8 mouse cellular contexts compared by ENCODE assay signal in genomic region chr11:31769804-31770654, GRCm38 (mm10).
DNase-seq lines count a peak whose midpoint lies in the region.

No protein-coding gene starts in this region.

- DNase-seq in ovary, postnatal 36 days (ENCODE audit: low spot score): peak; percentile 54
- no peak for DNase-seq in ovary, postnatal 10 days (ENCODE audit: low spot score)
- peak; percentile 80 to 85 for DNase-seq in cerebellum, postnatal 10 days
- DNase-seq in heart, adult 8-10 months (ENCODE audit: low spot score): peak; percentile 64
- DNase-seq in kidney, adult 8-10 months: peak; percentile 91 to 93
- DNase-seq in lung, adult 18-20 months: peak; percentile 78
- DNase-seq in spleen, postnatal 10 days (ENCODE audit: low spot score in 2 of 2): peak; percentile 65
- no peak for DNase-seq in retina, postnatal 1 day

Comparison
In these comparisons a context has a peak if more than half of its experiments do, and no peak if none do; other contexts are left out.
1. DNase-seq: peak in ovary, postnatal 36 days (single experiment), cerebellum, postnatal 10 days (2 of 2), heart, adult 8-10 months (single experiment), kidney, adult 8-10 months (2 of 2), lung, adult 18-20 months (2 of 2) and spleen, postnatal 10 days (2 of 2); none in ovary, postnatal 10 days (single experiment) and retina, postnatal 1 day (single experiment).